Mouse (Mus musculus) stomach, embryonic 14.5 days (tissue): Measurements from ENCODE around the gene Fbf1. TPM values are rescaled to one million over a fixed set of nuclear protein-coding genes. Genes with fewer than 3 reads are reported as not detected.

ENCODE experiments used
- ATAC-seq: fragments of 200-750 bp; cut with Nextera tagmentation; 2 replicates; pipeline ENCODE4 v1.8.0; 2017; ENCODE audit warnings: low read depth, moderate TSS enrichment; ENCODE audit not compliant: insufficient number of reproducible peaks, insufficient read depth, low FRiP score
- H3K27ac ChIP-seq: fragments of 300-500 bp; sonication (generic); 2 replicates; pipeline ENCODE4 v1.5.1; 2014; ENCODE audit warnings: mild to moderate bottlenecking, low read length, moderate library complexity, mixed read lengths
- H3K27me3 ChIP-seq: fragments of 300-500 bp; sonication (generic); 2 replicates; pipeline ENCODE4 v1.6.1; 2014; ENCODE audit warnings: low read length, control low read depth, mixed read lengths; ENCODE audit not compliant: control insufficient read depth, insufficient read depth
- H3K36me3 ChIP-seq: fragments of 300-500 bp; sonication (generic); 2 replicates; pipeline ENCODE4 v1.6.1; 2014; ENCODE audit warnings: mild to moderate bottlenecking, control low read depth, low read length, moderate library complexity, mixed read lengths; ENCODE audit not compliant: control insufficient read depth, insufficient read depth
- H3K4me1 ChIP-seq: fragments of 300-500 bp; sonication (generic); 2 replicates; pipeline ENCODE4 v1.6.1; 2014; ENCODE audit warnings: low read length, control low read depth, mixed read lengths; ENCODE audit not compliant: control insufficient read depth, insufficient read depth
- H3K4me2 ChIP-seq: fragments of 300-500 bp; sonication (generic); replicated peaks from 2 replicates; pipeline ENCODE4 v1.6.1; 2014; ENCODE audit warnings: low read depth, low read length, control low read depth
- H3K4me3 ChIP-seq: fragments of 300-500 bp; sonication (generic); 2 replicates; pipeline ENCODE4 v1.5.1; 2014; ENCODE audit warnings: low read depth, low read length, control low read depth
- H3K9ac ChIP-seq: fragments of 300-500 bp; sonication (generic); replicated peaks from 2 replicates; pipeline ENCODE4 v1.6.1; 2014; ENCODE audit warnings: low read depth, mild to moderate bottlenecking, control low read depth, low read length, moderate library complexity, mixed read lengths
- H3K9me3 ChIP-seq: fragments of 300-500 bp; sonication (generic); 2 replicates; pipeline ENCODE4 v1.6.1; 2016; ENCODE audit warnings: low read depth, low read length, control low read depth; ENCODE audit not compliant: control insufficient read depth
- WGBS: fragments of 180-500 bp; shearing (Covaris S2); extraction: QIAGEN DNeasy Blood & Tissue Kit; methylation state at CpG from one replicate; pipeline ENCODE4 v1.1.7; 2014; 5-methylcytosine and 5-hydroxymethylcytosine counted together
- polyA plus RNA-seq: library from polyadenylated mRNA; unstranded; fragments of >200 nt; fragmentation: Nextera tagmentation; extraction: Ambion mirVana; gene quantifications from 2 replicates; pipeline ENCODE4 v1.2.1, GENCODE M21; 2014

The Fbf1 gene
- polyA plus RNA-seq, 1 experiment from 2014 or later = 29.3 TPM

DNA sequence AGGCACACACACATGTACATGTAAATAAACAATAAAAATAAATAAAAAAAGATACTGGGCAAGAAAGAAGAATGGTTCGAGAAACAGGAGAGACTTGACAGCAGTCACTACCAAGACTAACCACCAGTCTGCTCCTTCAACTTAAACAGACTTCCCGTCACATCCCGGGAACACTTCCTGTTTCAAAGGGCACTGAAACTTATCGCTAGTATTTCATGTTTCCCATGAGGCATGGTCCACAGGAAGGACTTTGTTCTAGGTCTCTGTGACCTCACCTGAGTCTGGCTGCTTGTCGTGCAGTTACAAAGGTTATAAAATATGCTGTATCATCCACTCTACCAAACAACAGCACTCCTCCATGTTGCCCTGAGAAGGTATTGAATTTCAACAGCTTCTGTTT, 27.3 kb upstream of the Fbf1 start:
- H3K4me1 ChIP-seq = peaks cover 9% of the 10 kb centered on the region; the same call in 1 of the 2 replicates
- H3K4me3 ChIP-seq = no peak overlapping the region
- H3K36me3 ChIP-seq = peaks cover 11% of the 10 kb centered on the region; the same call in 1 of the 2 replicates
- no peak overlapping the region for H3K4me2 ChIP-seq
- no peak for ATAC-seq
- WGBS = 71% methylated on average over 5 of the region's 5 CpGs
- H3K27me3 ChIP-seq = no peaks in the 10 kb centered on the region
- H3K9ac ChIP-seq = no peak overlapping the region
- no peak overlapping the region for H3K27ac ChIP-seq
- no peaks in the 10 kb centered on the region for H3K9me3 ChIP-seq

DNA sequence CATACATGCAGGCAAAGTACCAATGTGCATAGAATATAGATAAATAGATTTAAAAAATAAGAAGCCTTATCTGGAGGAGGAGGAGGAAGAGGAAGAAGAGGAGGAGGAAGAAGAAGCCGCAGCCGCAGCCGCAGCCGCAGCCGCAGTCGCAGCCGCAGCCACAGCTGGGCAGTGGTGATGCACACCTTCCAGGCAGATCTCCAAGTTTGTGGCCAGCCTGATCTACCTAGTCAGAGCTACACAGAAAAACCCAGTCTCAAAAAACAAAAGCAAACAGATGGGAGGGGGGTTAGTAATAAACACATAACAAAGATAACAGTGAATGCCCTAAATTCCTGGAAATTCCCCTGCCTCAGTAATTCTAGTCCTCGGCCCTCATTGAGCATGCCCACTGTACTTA, 26.7 kb upstream of the Fbf1 start:
- Histone ChIP-seq H3K4me3 (no peak overlapping the region), H3K9ac (no peak overlapping the region), H3K36me3 (peaks cover 13% of the 10 kb centered on the region; the same call in 1 of the 2 replicates), H3K27ac (no peak overlapping the region), H3K4me1 (peaks cover 9% of the 10 kb centered on the region; the same call in 1 of the 2 replicates), H3K9me3 (no peaks in the 10 kb centered on the region), H3K27me3 (no peaks in the 10 kb centered on the region), H3K4me2 (no peak overlapping the region)
- WGBS = 82% methylated on average over 8 of the region's 8 CpGs
- no peak for ATAC-seq

DNA sequence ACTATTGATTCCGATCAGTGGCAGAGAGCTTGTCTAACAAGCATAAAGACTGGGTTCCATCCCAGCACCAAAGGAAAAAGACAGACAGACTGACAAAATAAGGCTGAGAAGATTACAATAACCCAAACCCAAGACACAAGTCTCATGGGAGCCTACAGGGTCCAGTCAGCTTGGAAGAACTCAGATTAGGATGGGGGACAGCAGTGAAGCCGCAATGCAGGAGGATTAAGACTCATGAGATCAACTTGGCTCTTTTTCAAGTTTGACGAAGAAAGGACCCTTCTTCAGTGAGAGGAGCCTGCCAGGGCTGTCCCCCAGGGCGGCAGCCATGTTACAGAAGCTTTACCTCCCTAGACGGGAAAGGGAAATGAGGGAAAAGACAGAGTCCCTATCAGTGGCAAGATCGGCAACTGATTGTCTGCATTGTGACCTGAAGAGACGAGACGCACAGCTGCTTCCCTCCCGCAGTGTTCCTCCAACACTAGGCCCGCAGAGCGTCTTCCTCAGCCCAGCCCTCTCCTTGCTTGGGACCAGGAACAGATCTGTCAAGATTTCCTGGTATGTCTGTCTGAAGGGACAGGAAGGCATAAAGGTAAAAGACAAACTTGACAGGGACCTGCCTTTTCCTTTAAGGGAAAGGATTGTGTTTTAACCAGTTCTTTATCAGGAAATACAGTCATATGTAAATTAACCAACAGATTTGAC, 19.4 kb upstream of the Fbf1 start:
- no peaks in the 10 kb centered on the region for H3K4me1 ChIP-seq
- whole genome bisulfite sequencing = 58% methylated on average over 11 of the region's 11 CpGs
- no peaks in the 10 kb centered on the region for H3K27me3 ChIP-seq
- H3K9ac ChIP-seq = no peak overlapping the region
- peaks cover 27% of the 10 kb centered on the region for H3K36me3 ChIP-seq
- H3K27ac ChIP-seq = 0 out of 2 replicates have a peak overlapping the region, but pooled peaks have one; percentile 15
- H3K4me2 ChIP-seq = no peak overlapping the region
- ATAC-seq = no peak
- H3K9me3 ChIP-seq = no peaks in the 10 kb centered on the region
- H3K4me3 ChIP-seq = no peak overlapping the region

DNA sequence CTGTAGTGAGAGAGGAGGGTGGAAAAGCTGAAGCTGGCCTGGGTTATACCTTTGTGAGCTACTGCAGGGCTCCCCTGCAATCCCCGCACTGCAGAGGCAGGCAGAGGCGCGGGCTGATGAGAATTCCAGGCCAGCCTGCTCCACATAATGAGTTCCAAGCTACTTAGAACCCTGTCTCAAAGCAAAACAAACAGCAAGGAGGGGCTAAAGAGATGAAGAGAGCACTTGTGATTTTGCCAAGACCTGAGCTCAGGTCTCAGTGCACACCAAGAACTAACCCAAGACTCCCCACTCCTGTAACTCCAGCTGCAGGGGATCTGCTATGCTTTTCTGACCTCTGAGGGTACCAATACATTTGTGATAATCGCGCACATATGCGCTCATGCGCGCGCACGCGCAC, 18.4 kb upstream of the Fbf1 start:
- Histone ChIP-seq H3K9ac (no peak overlapping the region), H3K4me1 (no peaks in the 10 kb centered on the region), H3K27me3 (no peaks in the 10 kb centered on the region), H3K9me3 (no peaks in the 10 kb centered on the region), H3K27ac (no peak overlapping the region), H3K4me3 (no peak overlapping the region), H3K4me2 (no peak overlapping the region), H3K36me3 (peaks cover 27% of the 10 kb centered on the region)
- WGBS = 94% methylated on average over 11 of the region's 11 CpGs
- no peak for ATAC-seq

DNA sequence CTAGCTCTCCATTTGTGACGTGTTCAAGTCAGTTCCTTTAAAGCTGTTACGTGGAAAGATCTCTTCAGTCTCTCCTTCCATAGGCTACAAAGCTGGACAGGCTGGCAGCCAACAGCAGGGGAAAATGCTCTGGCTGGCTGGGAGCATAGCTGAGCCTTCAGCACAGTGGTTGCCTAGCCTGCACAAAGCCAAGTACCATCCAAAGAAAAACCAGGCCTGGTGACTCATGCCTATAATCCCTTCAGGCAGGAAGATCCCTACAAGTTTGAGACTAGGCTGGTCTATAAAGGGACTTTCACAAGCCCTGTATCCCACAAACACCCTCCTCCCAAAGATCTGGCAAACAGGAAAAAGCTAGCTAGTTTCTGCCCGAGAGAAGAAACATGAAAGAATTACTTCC, 17.9 kb upstream of the Fbf1 start:
- Histone ChIP-seq H3K27me3 (no peaks in the 10 kb centered on the region), H3K27ac (no peak overlapping the region)
- WGBS = 89% methylated on average over 3 of the region's 3 CpGs

DNA sequence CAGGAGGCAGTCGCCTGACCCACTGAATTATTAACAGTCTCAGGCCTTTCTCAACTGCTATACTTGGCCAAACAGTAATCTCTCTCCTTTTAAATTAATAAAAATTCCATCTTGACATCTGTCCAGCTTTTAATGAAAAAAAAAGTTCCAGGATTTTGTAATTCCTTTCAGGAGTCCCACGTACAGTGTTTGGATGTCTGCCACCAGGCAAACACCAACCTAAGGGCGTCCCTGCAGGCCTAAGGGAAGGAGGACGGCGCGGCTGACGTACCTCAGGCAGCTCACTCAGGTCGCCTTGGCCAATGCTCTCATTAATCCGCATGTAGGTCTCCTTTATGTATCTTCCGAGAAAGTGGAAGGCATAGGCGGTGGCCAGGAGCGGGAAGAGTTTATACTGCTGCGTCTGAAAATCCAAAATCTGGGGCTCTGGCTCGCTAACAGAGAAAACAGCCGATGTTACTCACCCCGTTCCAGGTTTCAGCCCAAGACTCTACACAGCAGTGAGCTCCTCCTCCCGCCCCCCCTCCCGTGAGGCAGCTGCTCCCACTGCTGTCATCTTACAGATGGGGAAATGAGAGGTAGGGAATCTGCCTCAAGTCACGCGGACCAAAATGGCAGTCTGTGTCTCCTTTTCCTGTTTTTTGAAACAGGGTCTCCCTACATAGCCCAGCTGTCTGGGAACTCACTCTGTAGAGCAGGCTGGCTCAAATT, 10.6 kb upstream of the Fbf1 start:
- Histone ChIP-seq H3K4me1 (no peaks in the 10 kb centered on the region), H3K4me2 (no peak overlapping the region), H3K36me3 (peaks cover 35% of the 10 kb centered on the region), H3K4me3 (no peak overlapping the region), H3K27ac (no peak overlapping the region), H3K9ac (no peak overlapping the region), H3K9me3 (no peaks in the 10 kb centered on the region), H3K27me3 (no peaks in the 10 kb centered on the region)
- ATAC-seq = no peak
- WGBS = 86% methylated on average over 20 of the region's 20 CpGs

More for the DNA sequence above, 17.9 kb upstream of the Fbf1 start:
- Histone ChIP-seq H3K9ac (no peak overlapping the region), H3K4me2 (no peak overlapping the region), H3K4me3 (no peak overlapping the region), H3K4me1 (no peaks in the 10 kb centered on the region), H3K36me3 (peaks cover 23% of the 10 kb centered on the region; the same call in 1 of the 2 replicates), H3K9me3 (no peaks in the 10 kb centered on the region)
- no peak for ATAC-seq

DNA sequence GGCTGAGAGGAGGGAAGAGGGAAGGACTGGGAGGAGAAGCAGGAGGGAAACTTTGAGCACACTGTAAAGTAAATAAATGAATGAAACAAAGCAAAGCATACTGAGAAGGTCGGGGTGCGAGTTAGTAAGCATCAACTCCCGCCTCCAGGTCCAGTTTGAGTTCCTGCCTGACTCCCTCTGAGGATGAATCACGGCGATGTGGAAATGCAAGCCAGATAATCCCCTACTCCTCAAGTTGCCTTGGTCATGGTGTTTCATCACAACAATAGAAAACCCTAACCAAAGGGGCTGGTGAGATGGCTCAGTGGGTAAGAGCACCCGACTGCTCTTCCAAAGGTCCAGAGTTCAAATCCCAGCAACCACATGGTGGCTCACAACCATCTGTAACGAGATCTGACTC, 8.0 kb upstream of the Fbf1 start:
- no peaks in the 10 kb centered on the region for H3K27me3 ChIP-seq
- no peak overlapping the region for H3K4me3 ChIP-seq
- WGBS = 76% methylated on average over 7 of the region's 7 CpGs
- no peak overlapping the region for H3K27ac ChIP-seq
- no peaks in the 10 kb centered on the region for H3K4me1 ChIP-seq
- no peak overlapping the region for H3K9ac ChIP-seq
- ATAC-seq = no peak
- no peaks in the 10 kb centered on the region for H3K9me3 ChIP-seq
- H3K36me3 ChIP-seq = peaks cover 38% of the 10 kb centered on the region
- no peak overlapping the region for H3K4me2 ChIP-seq

DNA sequence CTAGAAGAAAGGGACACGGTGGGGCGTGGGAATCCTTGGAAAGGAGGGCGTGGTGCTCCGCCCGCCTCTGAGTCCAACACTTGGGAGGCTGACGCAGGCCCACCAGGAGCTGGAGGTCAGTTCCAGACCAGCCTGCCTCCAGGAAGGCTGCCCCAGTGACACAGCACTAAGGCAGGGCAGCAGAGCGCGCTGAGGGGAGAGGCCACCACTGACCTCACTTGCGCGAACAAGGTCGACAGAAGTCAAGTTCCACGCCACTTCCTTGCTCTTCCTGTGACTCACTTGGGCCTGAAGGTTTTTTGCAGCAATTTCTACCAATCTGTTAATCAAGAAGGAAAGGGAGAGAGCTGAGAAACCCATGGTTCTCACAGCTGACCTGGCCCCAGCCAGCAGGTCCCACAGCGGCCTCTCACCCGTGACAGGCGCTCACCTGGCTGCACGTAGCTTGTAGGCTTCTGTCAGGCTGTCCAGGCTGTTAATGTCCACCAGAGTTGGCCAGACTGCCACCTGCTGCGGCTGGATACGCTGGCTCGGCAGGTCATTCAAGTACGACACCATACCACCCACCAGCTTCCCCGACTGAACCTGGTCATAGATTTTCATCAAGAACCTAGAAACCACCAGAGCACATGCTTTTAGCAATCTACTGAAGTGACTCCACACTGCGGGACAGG, 6.9 kb upstream of the Fbf1 start:
- no peak overlapping the region for H3K9ac ChIP-seq
- 88% methylated on average over 22 of the region's 22 CpGs for WGBS
- H3K4me3 ChIP-seq = no peak overlapping the region
- H3K9me3 ChIP-seq = no peaks in the 10 kb centered on the region
- no peaks in the 10 kb centered on the region for H3K4me1 ChIP-seq
- H3K27ac ChIP-seq = no peak overlapping the region
- H3K36me3 ChIP-seq = peaks cover 34% of the 10 kb centered on the region
- H3K27me3 ChIP-seq = no peaks in the 10 kb centered on the region
- no peak for ATAC-seq
- no peak overlapping the region for H3K4me2 ChIP-seq
